Mouse (Mus musculus): ENCODE measurements around the gene Sirt2.

The Sirt2 gene

GRCm38 (mm10) chr7:28766910-28767309, 375 bp downstream of the Sirt2 start:
- no peak for DNase-seq (ENCODE audit: low read depth, low spot score)

- DNase-seq (ENCODE audit: low read depth, low spot score), result no peak
These were observed 979 bp downstream of the Sirt2 start, which contains the start of gene Nfkbib for GRCm38 (mm10) chr7:28767462-28767965. TSS of gene Nfkbib (minus strand) at chr7:28767512.

- no peak for DNase-seq (ENCODE audit: low read depth, low spot score)
These were observed 3.0 kb downstream of the Sirt2 start for GRCm38 (mm10) chr7:28769414-28769958.

- DNase-seq (ENCODE audit: low read depth, low spot score), result no peak
These were observed 3.8 kb downstream of the Sirt2 start for GRCm38 (mm10) chr7:28770309-28770708.

GRCm38 (mm10) chr7:28771867-28772266, 5.3 kb downstream of the Sirt2 start:
- DNase-seq (ENCODE audit: low read depth, low spot score), result no peak

- DNase-seq (ENCODE audit: low read depth, low spot score), result no peak
These were observed 6.6 kb downstream of the Sirt2 start for GRCm38 (mm10) chr7:28773163-28773562.

GRCm38 (mm10) chr7:28774164-28774563, 7.6 kb downstream of the Sirt2 start:
- no peak for DNase-seq (ENCODE audit: low read depth, low spot score)

- DNase-seq (ENCODE audit: low read depth, low spot score), result no peak
These were observed 8.6 kb downstream of the Sirt2 start for GRCm38 (mm10) chr7:28775129-28775528.

GRCm38 (mm10) chr7:28778825-28779224, 12.3 kb downstream of the Sirt2 start:
- DNase-seq (ENCODE audit: low read depth, low spot score), result no peak

GRCm38 (mm10) chr7:28780067-28780658, 13.6 kb downstream of the Sirt2 start:
- peak; percentile 75 for DNase-seq (ENCODE audit: low read depth, low spot score)

- DNase-seq (ENCODE audit: low read depth, low spot score), result no peak
These were observed 14.3 kb downstream of the Sirt2 start for GRCm38 (mm10) chr7:28780857-28781256.

GRCm38 (mm10) chr7:28781261-28781663, 14.7 kb downstream of the Sirt2 start:
- DNase-seq (ENCODE audit: low read depth, low spot score), result no peak

GRCm38 (mm10) chr7:28785161-28785560, 18.6 kb downstream of the Sirt2 start:
- DNase-seq (ENCODE audit: low read depth, low spot score), result no peak

- DNase-seq (ENCODE audit: low read depth, low spot score), result no peak
These were observed 21.3 kb downstream of the Sirt2 start for GRCm38 (mm10) chr7:28787884-28788283.

- DNase-seq (ENCODE audit: low read depth, low spot score), result no peak
These were observed 22.0 kb downstream of the Sirt2 start, which contains the start of gene Rinl for GRCm38 (mm10) chr7:28788307-28789195. TSS of gene Rinl (plus strand) at chr7:28788969.

- no peak for DNase-seq (ENCODE audit: low read depth, low spot score)
These were observed 22.7 kb downstream of the Sirt2 start for GRCm38 (mm10) chr7:28789235-28789634.

GRCm38 (mm10) chr7:28790066-28790806, 23.7 kb downstream of the Sirt2 start:
- DNase-seq (ENCODE audit: low read depth, low spot score), result no peak

- no peak for DNase-seq (ENCODE audit: low read depth, low spot score)
These were observed 25.2 kb downstream of the Sirt2 start for GRCm38 (mm10) chr7:28791706-28792105.

- DNase-seq (ENCODE audit: low read depth, low spot score), result no peak
These were observed 26.1 kb downstream of the Sirt2 start for GRCm38 (mm10) chr7:28792391-28793185.

GRCm38 (mm10) chr7:28793834-28794233, 27.3 kb downstream of the Sirt2 start:
- no peak for DNase-seq (ENCODE audit: low read depth, low spot score)

GRCm38 (mm10) chr7:28794496-28794895, 28.0 kb downstream of the Sirt2 start:
- DNase-seq (ENCODE audit: low read depth, low spot score), result no peak
